Mouse (Mus musculus) thymus, postnatal 36 days (tissue): ENCODE results near the gene Cc2d2b.

ENCODE experiments used
- DNase-seq, 2 experiments: peaks; one replicate each; pipeline ENCODE4 v3.0.0; 2022; ENCODE audit warnings: mixed read lengths in 2 of 2

The Cc2d2b gene

GRCm38 (mm10) chr19:40762023-40762759 is 13.6 kb downstream of the Cc2d2b start:
- DNase-seq, result peak; percentile 18 to 30

DNA sequence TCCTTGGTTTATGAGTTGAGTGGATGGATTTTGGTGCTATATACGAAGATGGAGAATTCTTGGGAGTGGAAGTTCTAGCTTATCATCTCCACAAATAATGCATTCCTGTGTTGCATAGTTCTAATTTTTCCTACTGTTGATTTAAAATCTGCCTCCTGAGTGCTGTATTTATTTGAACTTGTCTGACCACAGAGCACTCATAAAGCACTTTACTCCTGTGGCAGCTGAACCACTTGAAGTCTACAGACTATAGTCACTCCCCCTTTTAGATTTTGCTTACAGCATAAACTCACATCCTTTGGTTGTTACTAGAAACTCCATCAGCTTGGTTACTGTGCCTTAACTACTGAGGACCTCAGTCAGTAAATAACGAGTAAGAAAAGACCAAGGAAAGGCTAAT is 18.6 kb downstream of the Cc2d2b start:
- no peak for DNase-seq

GRCm38 (mm10) chr19:40769341-40769770 is 20.8 kb downstream of the Cc2d2b start:
- no peak for DNase-seq

GRCm38 (mm10) chr19:40788004-40788714 is 39.6 kb downstream of the Cc2d2b start:
- no peak for DNase-seq

DNA sequence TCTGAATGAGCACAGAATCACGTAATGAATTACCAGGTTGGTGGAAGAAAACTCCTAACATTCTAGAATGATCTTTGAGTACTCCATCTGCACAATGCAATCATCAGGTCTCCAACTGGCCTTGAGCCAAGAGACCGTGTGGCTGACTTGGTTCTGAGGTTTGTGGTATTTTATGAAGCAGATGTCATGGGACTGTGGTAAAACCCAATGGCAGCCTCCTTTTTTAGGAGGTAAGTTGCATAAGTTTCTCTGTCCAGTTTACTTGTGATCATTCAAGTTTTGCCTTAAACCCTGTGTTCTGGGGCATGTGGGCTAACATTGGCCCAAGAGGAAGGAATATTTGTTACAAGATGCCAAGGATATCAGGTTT is 40.1 kb downstream of the Cc2d2b start:
- no peak for DNase-seq

GRCm38 (mm10) chr19:40805176-40805737 is 56.7 kb downstream of the Cc2d2b start:
- DNase-seq, result no peak

- DNase-seq, result peak; percentile 35 to 63
Measured at GRCm38 (mm10) chr19:40809858-40810257, 61.3 kb downstream of the Cc2d2b start.

DNA sequence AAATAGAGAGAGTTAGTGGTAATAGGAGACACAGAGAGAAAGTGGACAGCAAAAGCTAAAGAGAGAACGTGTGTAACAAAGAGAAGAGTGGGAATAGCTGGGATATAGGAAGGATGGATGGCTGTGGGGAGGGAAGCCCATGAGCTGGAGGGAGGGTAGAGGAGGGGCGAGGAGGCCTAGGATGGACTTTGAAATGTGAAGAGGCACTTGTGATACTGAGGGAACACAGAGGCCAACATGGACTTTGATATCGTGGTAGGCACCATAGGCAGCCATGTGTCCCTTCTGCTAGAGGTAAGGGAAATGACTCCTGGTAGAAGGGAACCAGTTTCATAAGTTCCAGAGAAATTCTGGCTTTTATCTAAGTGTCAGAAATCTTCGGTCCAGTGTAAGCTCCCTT is 63.3 kb downstream of the Cc2d2b start:
- no peak for DNase-seq

GRCm38 (mm10) chr19:40812778-40813177 is 64.2 kb downstream of the Cc2d2b start:
- DNase-seq, result no peak

DNA sequence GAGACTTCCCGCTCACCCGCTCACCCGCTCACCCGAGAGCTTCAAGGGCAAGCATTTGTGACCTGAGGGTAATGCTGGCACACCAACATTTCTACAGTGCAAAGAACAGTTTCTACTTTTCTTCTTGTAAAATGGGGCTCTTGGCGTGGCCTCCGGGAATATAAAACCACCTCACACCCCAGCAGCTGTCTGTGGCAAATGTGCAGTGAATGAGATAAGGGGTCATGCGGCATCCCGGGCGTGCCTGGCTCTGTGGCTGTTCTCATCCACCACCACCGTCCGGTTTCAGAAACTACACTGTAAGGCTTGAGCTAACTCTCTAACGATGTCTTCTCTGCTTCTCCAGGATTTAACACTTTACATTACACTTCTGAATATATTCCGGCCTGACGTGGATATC is 64.8 kb downstream of the Cc2d2b start:
- DNase-seq, result no peak

DNA sequence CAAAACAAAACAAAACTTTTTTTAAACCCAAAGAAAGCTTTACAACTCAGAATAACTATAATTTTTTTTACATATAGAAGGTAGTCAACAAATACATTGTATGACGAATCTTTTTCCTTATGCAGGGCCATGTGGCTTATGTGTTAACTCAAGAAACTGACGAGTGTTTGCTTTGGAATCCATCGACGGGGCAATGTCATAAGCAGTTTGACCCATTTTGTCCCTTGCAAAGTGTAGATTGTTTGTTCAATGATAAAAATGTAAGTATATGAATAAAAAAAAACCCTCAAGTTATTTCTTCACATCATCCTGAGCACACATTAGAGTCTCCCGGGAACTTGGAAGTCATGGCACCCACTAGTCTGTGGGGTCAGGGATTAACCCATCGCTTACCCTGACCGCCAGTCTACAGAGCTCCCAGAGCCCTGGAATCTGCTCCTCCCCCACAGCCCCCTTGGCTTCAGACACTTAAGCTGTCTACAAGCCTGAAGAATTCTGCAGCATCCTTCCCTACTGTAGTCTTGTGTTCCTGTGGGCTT is 67.2 kb downstream of the Cc2d2b start:
- no peak for DNase-seq

GRCm38 (mm10) chr19:40817901-40818532 is 69.5 kb downstream of the Cc2d2b start:
- no peak for DNase-seq

DNA sequence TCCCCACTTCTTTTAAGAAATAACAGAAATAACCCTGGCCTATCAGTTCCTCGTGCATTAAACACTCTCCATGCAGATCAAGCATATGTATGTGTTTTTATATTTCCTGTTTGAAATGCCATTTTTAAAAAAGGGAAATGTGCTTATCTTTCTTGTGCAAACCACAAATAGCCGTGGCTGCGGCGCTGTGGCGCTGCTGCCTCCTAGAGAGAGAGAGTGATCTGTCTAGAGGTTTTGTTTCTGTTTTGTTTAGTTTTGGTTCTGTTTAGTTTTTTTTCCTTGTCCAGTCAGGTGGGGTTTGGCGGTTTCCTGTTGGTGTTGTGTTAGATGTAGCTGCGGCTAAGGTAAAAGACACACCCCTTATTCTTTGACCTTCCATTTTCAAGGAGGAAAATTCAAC is 70.2 kb downstream of the Cc2d2b start:
- peak; percentile 17 to 41 for DNase-seq

GRCm38 (mm10) chr19:40821306-40821825 is 72.8 kb downstream of the Cc2d2b start:
- no peak for DNase-seq

- DNase-seq, result no peak
Measured at GRCm38 (mm10) chr19:40825636-40826035, 77.1 kb downstream of the Cc2d2b start.

GRCm38 (mm10) chr19:40826735-40827134 is 78.2 kb downstream of the Cc2d2b start:
- DNase-seq, result no peak

GRCm38 (mm10) chr19:40830198-40830597 is 81.6 kb downstream of the Cc2d2b start:
- DNase-seq, result no peak

- peak; percentile 93 for DNase-seq
Measured at GRCm38 (mm10) chr19:40830703-40831415, 82.3 kb downstream of the Cc2d2b start, which contains the start of gene Ccnj. Gene Ccnj, plus strand, starts transcription at chr19:40831279.

DNA sequence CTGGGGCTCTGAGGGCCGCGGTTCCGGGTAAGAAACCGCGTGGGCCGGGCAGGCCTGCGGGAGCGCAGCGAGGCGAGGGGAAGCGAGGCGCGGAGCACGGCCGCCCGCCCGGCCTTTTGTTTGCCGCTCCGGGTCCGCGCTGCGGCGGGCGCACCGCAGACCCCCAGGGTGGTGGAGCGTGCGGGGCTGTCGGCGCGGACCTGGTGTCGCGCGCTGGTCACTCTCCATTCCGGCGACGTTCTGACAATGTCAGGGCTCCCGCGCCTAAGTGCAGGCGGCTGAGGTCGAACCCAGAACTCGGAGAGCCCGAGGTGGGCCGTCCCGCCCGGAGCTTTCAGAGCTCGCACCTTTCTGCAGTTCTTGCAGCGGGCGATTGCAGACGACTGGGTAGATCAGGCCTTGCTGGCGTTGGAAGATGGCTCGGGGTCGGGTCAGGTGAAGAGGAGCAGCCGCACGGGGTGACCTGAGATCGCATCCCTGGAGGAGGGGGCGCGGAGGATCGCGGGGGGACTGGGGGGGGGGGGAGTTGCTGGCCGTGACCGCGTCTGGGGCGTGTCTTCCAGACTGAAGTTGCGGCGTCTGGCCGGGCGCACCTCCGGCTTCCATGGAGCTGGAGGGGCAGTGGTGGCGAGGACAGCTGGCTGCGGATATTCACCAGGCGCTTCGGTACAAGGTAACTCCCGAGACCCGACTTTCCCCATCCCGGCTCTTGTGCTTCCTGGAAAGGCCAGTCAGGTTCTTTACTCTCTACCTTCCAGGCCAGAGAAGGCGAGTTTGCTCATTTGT is 83.1 kb downstream of the Cc2d2b start:
- peak; percentile 46 to 51 for DNase-seq

DNA sequence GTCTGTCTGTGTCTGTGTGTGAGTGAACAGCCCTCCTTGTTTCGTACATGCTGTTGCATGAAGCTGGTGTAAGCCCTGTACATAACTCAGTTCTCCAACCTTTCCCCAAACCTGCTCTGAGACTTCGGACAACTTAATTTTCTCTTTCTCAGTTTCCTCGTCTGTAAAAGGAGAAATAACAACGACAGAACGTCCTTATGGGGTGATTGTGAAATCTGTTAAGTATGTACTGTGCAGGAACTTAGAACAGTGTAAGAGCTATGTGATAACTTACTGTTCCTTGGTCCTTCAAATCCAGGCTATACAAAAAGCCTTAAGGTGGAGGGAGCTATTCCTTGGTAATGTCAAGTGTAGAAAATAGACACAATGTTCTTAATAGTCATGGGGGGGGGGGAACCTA is 83.8 kb downstream of the Cc2d2b start:
- no peak for DNase-seq

DNA sequence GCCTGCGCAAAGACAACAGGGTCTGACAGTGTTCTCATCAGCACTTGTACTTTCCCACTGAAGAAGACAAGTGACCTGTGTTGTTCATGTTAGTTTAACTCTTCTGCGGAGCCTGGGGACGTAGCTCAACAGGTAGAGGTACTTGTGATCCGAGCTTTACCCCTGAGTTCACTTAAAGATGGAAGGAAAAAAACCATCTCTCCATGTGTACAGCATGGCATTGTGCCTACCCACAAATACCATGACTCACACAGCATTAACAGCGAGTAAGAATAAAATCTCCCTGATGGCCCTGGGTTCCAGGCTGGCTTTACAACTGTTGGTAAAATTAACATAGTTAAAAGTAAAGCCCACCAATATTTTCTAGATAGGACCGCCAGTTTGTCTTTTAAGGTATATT is 85.9 kb downstream of the Cc2d2b start:
- DNase-seq, result no peak
